Mouse (Mus musculus) CH12.LX (cell line): ENCODE results near the gene Cdca5. TPM values are rescaled to one million over a fixed set of nuclear protein-coding genes. Genes with fewer than 3 reads are reported as not detected.
A peak's percentile ranks its signal among the peaks of the same experiment; 100 is the strongest.

Experiments
- DNase-seq: peaks from one replicate; pipeline ENCODE4 v3.0.0-alpha.2; 2013; ENCODE audit errors: extremely low read depth
- H3K27ac ChIP-seq: 2 replicates; pipeline ENCODE4 v1.5.1; 2012; ENCODE audit warnings: low read depth, mild to moderate bottlenecking, control low read depth, moderate library complexity; ENCODE audit not compliant: insufficient read depth
- H3K27me3 ChIP-seq: replicated peaks from 2 replicates; pipeline ENCODE3; 2012; ENCODE audit warnings: inconsistent platforms
- H3K36me3 ChIP-seq, 2 experiments: replicated peaks in 1 of 2; 2 replicates each; pipeline versions ENCODE3 to v1.6.1; 2012; ENCODE audit warnings: inconsistent platforms in 1 of 2, low read length in 1 of 2, mild to moderate bottlenecking in 1 of 2, mixed read lengths in 1 of 2, moderate library complexity in 1 of 2; ENCODE audit not compliant: control insufficient read depth in 1 of 2, insufficient read depth in 1 of 2
- H3K4me1 ChIP-seq, 2 experiments: 2 replicates each; pipeline ENCODE4 v1.6.1; 2012; ENCODE audit warnings: inconsistent platforms in 1 of 2, moderate library complexity in 1 of 2; ENCODE audit not compliant: insufficient read depth in 2 of 2, control insufficient read depth in 1 of 2
- H3K4me2 ChIP-seq: 2 replicates; pipeline ENCODE4 v1.6.1; 2012; ENCODE audit warnings: low read depth, mild to moderate bottlenecking, control low read depth; ENCODE audit not compliant: poor library complexity, insufficient read depth, severe bottlenecking
- H3K4me3 ChIP-seq, 3 experiments: fragments of 150-350 bp in 1 of 3; sonication (generic) in 1 of 3; replicated peaks in 1 of 3; 2 replicates each; pipeline versions ENCODE3 to v1.5.1; 2011 to 2012; ENCODE audit warnings: low read depth in 2 of 3, low read length in 2 of 3, mild to moderate bottlenecking in 2 of 3, moderate library complexity in 2 of 3, control low read depth in 1 of 3, improper control_type of control experiment in 1 of 3, inconsistent platforms in 1 of 3, mixed read lengths in 1 of 3; ENCODE audit not compliant: poor library complexity in 1 of 3
- H3K79me2 ChIP-seq: replicated peaks from 2 replicates; pipeline ENCODE4 v1.6.1; 2012; ENCODE audit warnings: mild to moderate bottlenecking, moderate library complexity; ENCODE audit not compliant: control insufficient read depth, poor library complexity, insufficient read depth, severe bottlenecking; ENCODE audit errors: extremely low read depth
- H3K9ac ChIP-seq: 2 replicates; pipeline ENCODE4 v1.6.1; 2012; ENCODE audit warnings: low read depth, mild to moderate bottlenecking, control low read depth, moderate library complexity; ENCODE audit not compliant: insufficient read depth
- H3K9me3 ChIP-seq: replicated peaks from 2 replicates; pipeline ENCODE3; 2012; ENCODE audit warnings: low read length, inconsistent platforms, mixed read lengths
- BHLHE40 ChIP-seq: IDR thresholded peaks from 2 replicates; pipeline ENCODE4 v1.6.1; 2011; ENCODE audit warnings: mild to moderate bottlenecking, low read depth, low read length, improper control_type of control experiment
- CHD1 ChIP-seq: IDR thresholded peaks from 2 replicates; pipeline ENCODE4 v1.6.1; 2012; ENCODE audit warnings: low read depth, low read length, improper control_type of control experiment, inconsistent platforms
- CTCF ChIP-seq, 2 experiments: IDR thresholded peaks in 1 of 2; conservative IDR thresholded peaks in 1 of 2; 2 replicates each; pipeline ENCODE4 v1.5.1; 2011 to 2012; ENCODE audit warnings: low read depth in 2 of 2, low read length in 2 of 2, improper control_type of control experiment in 1 of 2, inconsistent platforms in 1 of 2, mild to moderate bottlenecking in 1 of 2, moderate library complexity in 1 of 2
- ELF1 ChIP-seq: IDR thresholded peaks from 2 replicates; pipeline ENCODE4 v1.6.1; 2014; ENCODE audit warnings: low read depth, mild to moderate bottlenecking, inconsistent platforms, low read length, improper control_type of control experiment
- JUND ChIP-seq: conservative IDR thresholded peaks from 2 replicates; pipeline ENCODE4 v1.6.1; 2011; ENCODE audit warnings: low read depth, low read length, improper control_type of control experiment
- KAT2A ChIP-seq: IDR thresholded peaks from 2 replicates; pipeline ENCODE4 v1.6.1; 2012; ENCODE audit warnings: low read length, improper control_type of control experiment, inconsistent platforms; ENCODE audit not compliant: insufficient replicate concordance
- MXI1 ChIP-seq: IDR thresholded peaks from 2 replicates; pipeline ENCODE4 v1.6.1; 2011; ENCODE audit warnings: mild to moderate bottlenecking, low read depth, low read length, improper control_type of control experiment
- MYC ChIP-seq: IDR thresholded peaks from 2 replicates; pipeline ENCODE4 v1.6.1; 2011; ENCODE audit warnings: low read depth, mild to moderate bottlenecking, improper control_type of control experiment, low read length
- NELFE ChIP-seq: IDR thresholded peaks from 2 replicates; pipeline ENCODE4 v1.6.1; 2011; ENCODE audit warnings: low read depth, low read length, improper control_type of control experiment
- PAX5 ChIP-seq: IDR thresholded peaks from 2 replicates; pipeline ENCODE4 v1.6.1; 2012; ENCODE audit warnings: low read length, inconsistent platforms, mixed read lengths
- POLR2A ChIP-seq: IDR thresholded peaks from 2 replicates; pipeline ENCODE4 v1.6.1; 2011; ENCODE audit warnings: low read depth, mild to moderate bottlenecking, improper control_type of control experiment, low read length
- POLR2AphosphoS2 ChIP-seq: IDR thresholded peaks from 2 replicates; pipeline ENCODE4 v1.6.1; 2011; ENCODE audit warnings: low read depth, low read length, improper control_type of control experiment
- RAD21 ChIP-seq: IDR thresholded peaks from 2 replicates; pipeline ENCODE4 v1.6.1; 2011; ENCODE audit warnings: low read depth, mild to moderate bottlenecking, low read length, improper control_type of control experiment, moderate library complexity
- RCOR1 ChIP-seq: conservative IDR thresholded peaks from 2 replicates; pipeline ENCODE4 v1.6.1; 2012; ENCODE audit warnings: low read depth, mild to moderate bottlenecking, inconsistent platforms, low read length, improper control_type of control experiment
- SMC3 ChIP-seq: IDR thresholded peaks from 2 replicates; pipeline ENCODE4 v1.6.1; 2011; ENCODE audit warnings: low read depth, low read length, improper control_type of control experiment
- TBP ChIP-seq: conservative IDR thresholded peaks from 2 replicates; pipeline ENCODE4 v1.6.1; 2011; ENCODE audit warnings: low read depth, low read length, improper control_type of control experiment
- UBTF ChIP-seq: IDR thresholded peaks from 2 replicates; pipeline ENCODE4 v1.6.1; 2012; ENCODE audit warnings: low read depth, mild to moderate bottlenecking, inconsistent platforms, low read length, improper control_type of control experiment, moderate library complexity
- USF1 ChIP-seq: IDR thresholded peaks from 2 replicates; pipeline ENCODE4 v1.6.1; 2014; ENCODE audit warnings: low read depth, mild to moderate bottlenecking, inconsistent platforms, low read length, improper control_type of control experiment
- USF2 ChIP-seq: conservative IDR thresholded peaks from 2 replicates; pipeline ENCODE4 v1.6.1; 2011; ENCODE audit warnings: low read depth, low read length, improper control_type of control experiment
- ZC3H11A ChIP-seq: IDR thresholded peaks from 2 replicates; pipeline ENCODE4 v1.6.1; 2012; ENCODE audit warnings: low read depth, mild to moderate bottlenecking, inconsistent platforms, low read length, improper control_type of control experiment
- ZKSCAN1 ChIP-seq: IDR thresholded peaks from 2 replicates; pipeline ENCODE4 v1.6.1; 2012; ENCODE audit warnings: low read depth, inconsistent platforms, low read length, improper control_type of control experiment, borderline replicate concordance
- ZMIZ1 ChIP-seq: IDR thresholded peaks from 2 replicates; pipeline ENCODE4 v1.6.1; 2012; ENCODE audit warnings: low read depth, mild to moderate bottlenecking, inconsistent platforms, low read length, improper control_type of control experiment
- dilution Hi-C: fragments of 300-500 bp; cut with MboI; formaldehyde crosslinking; loops from 2 replicates; pipeline ENCODE4 v1.14.3; 2020; ENCODE audit warnings: low sequenced_read_pairs; ENCODE audit not compliant: extremely low pct_unique_long_range_greater_than_20kb, extremely low pct_ligation_motif_present
- in situ Hi-C: fragments of 300-500 bp; cut with MboI; formaldehyde crosslinking; loops from 3 replicates; pipeline ENCODE4 v1.14.3; 2019; ENCODE audit warnings: low sequenced_read_pairs, low pct_ligation_motif_present, low pct_unique_long_range_greater_than_20kb, mixed read lengths
- polyA plus RNA-seq: library from polyadenylated mRNA; unstranded; fragments of >175 nt; gene quantifications from 2 replicates; pipeline ENCODE4 v1.2.1, GENCODE M21; 2012; ENCODE audit warnings: low read depth; ENCODE audit not compliant: insufficient read length
- total RNA-seq, 2 experiments: library from RNA; depleted of rRNA; stranded (reverse); fragments of 300-350 nt in 1 of 2; fragments of >200 nt in 1 of 2; gene quantifications; 2 replicates each; pipeline ENCODE4 v1.2.3; 2012 to 2014

Gene Cdca5
- total and polyA plus RNA-seq, 3 experiments = 51.5 to 80.6 (median 62.7) TPM

GRCm38 (mm10) chr19:6038326-6038725, 46.5 kb upstream of the Cdca5 start:
- TF ChIP-seq USF1 = no peak
- TF ChIP-seq RAD21 = no peak
- no peak for TF ChIP-seq ZC3H11A
- no peak for TF ChIP-seq TBP
- TF ChIP-seq PAX5 = no peak
- no peak for TF ChIP-seq RCOR1
- TF ChIP-seq CTCF (conservative IDR thresholded peaks at IDR 0.05 in 1 of 2, IDR thresholded peaks at IDR 0.05 in 1 of 2; ENCODE audit: low read depth in 2 of 2, low read length in 2 of 2) = no peak
- TF ChIP-seq KAT2A = no peak
- TF ChIP-seq BHLHE40 = no peak
- TF ChIP-seq NELFE = no peak
- no peak for TF ChIP-seq SMC3
- TF ChIP-seq CHD1 = no peak
- no peak for TF ChIP-seq USF2
- TF ChIP-seq ZMIZ1 = no peak
- TF ChIP-seq POLR2A = no peak
- TF ChIP-seq MXI1 = no peak
- no peak for TF ChIP-seq ELF1
- TF ChIP-seq POLR2AphosphoS2 = no peak
- TF ChIP-seq UBTF = no peak
- no peak for TF ChIP-seq JUND
- no peaks in the 10 kb centered on the region for H3K27me3 ChIP-seq
- in situ Hi-C loops = no loop called here
- H3K79me2 ChIP-seq = no peaks in the 10 kb centered on the region
- H3K36me3 ChIP-seq = no peaks in the 10 kb centered on the region
- H3K4me1 ChIP-seq = peaks cover 12 to 22% of the 10 kb centered on the region in 2 experiments
- H3K4me3 ChIP-seq = no peak overlapping the region
- no peak overlapping the region for H3K9ac ChIP-seq
- dilution Hi-C loops = no loop called here
- DNase-seq = no peak
- H3K9me3 ChIP-seq = no peaks in the 10 kb centered on the region
- H3K27ac ChIP-seq = no peak overlapping the region
- no peak overlapping the region for H3K4me2 ChIP-seq

GRCm38 (mm10) chr19:6040002-6040401, 44.8 kb upstream of the Cdca5 start:
- Histone ChIP-seq H3K4me3 (no peak overlapping the region), H3K79me2 (peaks cover 2% of the 10 kb centered on the region), H3K4me2 (no peak overlapping the region), H3K27me3 (no peaks in the 10 kb centered on the region), H3K36me3 (no peaks in the 10 kb centered on the region), H3K27ac (no peak overlapping the region), H3K9ac (no peak overlapping the region), H3K4me1 (peaks cover 12 to 30% of the 10 kb centered on the region in 2 experiments), H3K9me3 (no peaks in the 10 kb centered on the region)
- dilution Hi-C loops = no loop called here
- in situ Hi-C loops = no loop called here
- no peak for DNase-seq
- no peak for TF ChIP-seq ZKSCAN1
- peak; percentile 21 for TF ChIP-seq RAD21
- no peak for TF ChIP-seq MXI1
- TF ChIP-seq CTCF (conservative IDR thresholded peaks at IDR 0.05 in 1 of 2, IDR thresholded peaks at IDR 0.05 in 1 of 2; ENCODE audit: low read depth in 2 of 2, low read length in 2 of 2) = peak in 1 of 2 experiments; percentile 42; a peak in 2 of 4 replicates
- peak; percentile 81 for TF ChIP-seq MYC
- TF ChIP-seq NELFE = no peak
